Mouse (Mus musculus) limb, embryonic 10.5 days (tissue): ENCODE data around the gene Fam133b. TPM values are rescaled to one million over a fixed set of nuclear protein-coding genes. Genes with fewer than 3 reads are reported as not detected.

Experiments
- DNase-seq: peaks from one replicate; pipeline ENCODE4 v3.0.0-alpha.2; 2017; ENCODE audit warnings: low spot score
- H3K27ac ChIP-seq: fragments of 300-500 bp; sonication (generic); 2 replicates; pipeline ENCODE4 v1.5.1; 2016; ENCODE audit warnings: mild to moderate bottlenecking
- H3K27me3 ChIP-seq: fragments of 300-500 bp; sonication (generic); 2 replicates; pipeline ENCODE4 v1.6.1; 2016; ENCODE audit warnings: low read depth, mild to moderate bottlenecking; ENCODE audit not compliant: poor library complexity, severe bottlenecking
- H3K36me3 ChIP-seq: fragments of 300-500 bp; sonication (generic); 2 replicates; pipeline ENCODE4 v1.6.1; 2016; ENCODE audit warnings: mild to moderate bottlenecking, moderate library complexity
- H3K4me1 ChIP-seq: fragments of 300-500 bp; sonication (generic); 2 replicates; pipeline ENCODE4 v1.6.1; 2016
- H3K4me3 ChIP-seq: fragments of 300-500 bp; sonication (generic); 2 replicates; pipeline ENCODE4 v1.5.1; 2016; ENCODE audit warnings: mild to moderate bottlenecking, moderate library complexity
- H3K9me3 ChIP-seq: fragments of 300-500 bp; sonication (generic); replicated peaks from 2 replicates; pipeline ENCODE4 v1.6.1; 2016; ENCODE audit warnings: mild to moderate bottlenecking
- WGBS: fragments of 180-500 bp; shearing (Covaris S2); methylation state at CpG from one replicate; pipeline ENCODE4 v1.1.7; 2016; 5-methylcytosine and 5-hydroxymethylcytosine counted together
- polyA plus RNA-seq: library from polyadenylated mRNA; unstranded; fragments of >200 nt; fragmentation: Nextera tagmentation; extraction: Ambion mirVana; gene quantifications from 2 replicates; pipeline ENCODE4 v1.2.1, GENCODE M21; 2016

The Fam133b gene
- polyA plus RNA-seq, 1 experiment from 2014 or later: 32.3 TPM

GRCm38 (mm10) chr5:3508480-3509381 lies 34.9 kb upstream of the Fam133b start:
- peaks cover 14% of the 10 kb centered on the region; the same call in 1 of the 2 replicates for H3K4me1 ChIP-seq
- H3K9me3 ChIP-seq: no peaks in the 10 kb centered on the region
- no peaks in the 10 kb centered on the region for H3K27me3 ChIP-seq
- H3K4me3 ChIP-seq: no peak overlapping the region
- peaks cover 3% of the 10 kb centered on the region; the same call in 1 of the 2 replicates for H3K36me3 ChIP-seq
- no peak overlapping the region for H3K27ac ChIP-seq
- DNase-seq: no peak
- WGBS: 83% methylated on average over 6 of the region's 7 CpGs

GRCm38 (mm10) chr5:3509503-3509902 lies 34.1 kb upstream of the Fam133b start:
- Histone ChIP-seq H3K4me3 (no peak overlapping the region), H3K27ac (no peak overlapping the region), H3K9me3 (no peaks in the 10 kb centered on the region), H3K27me3 (no peaks in the 10 kb centered on the region), H3K4me1 (peaks cover 12% of the 10 kb centered on the region; the same call in 1 of the 2 replicates), H3K36me3 (peaks cover 3% of the 10 kb centered on the region; the same call in 1 of the 2 replicates)
- whole genome bisulfite sequencing: 90% methylated on average over 3 of the region's 3 CpGs
- no peak for DNase-seq

DNA sequence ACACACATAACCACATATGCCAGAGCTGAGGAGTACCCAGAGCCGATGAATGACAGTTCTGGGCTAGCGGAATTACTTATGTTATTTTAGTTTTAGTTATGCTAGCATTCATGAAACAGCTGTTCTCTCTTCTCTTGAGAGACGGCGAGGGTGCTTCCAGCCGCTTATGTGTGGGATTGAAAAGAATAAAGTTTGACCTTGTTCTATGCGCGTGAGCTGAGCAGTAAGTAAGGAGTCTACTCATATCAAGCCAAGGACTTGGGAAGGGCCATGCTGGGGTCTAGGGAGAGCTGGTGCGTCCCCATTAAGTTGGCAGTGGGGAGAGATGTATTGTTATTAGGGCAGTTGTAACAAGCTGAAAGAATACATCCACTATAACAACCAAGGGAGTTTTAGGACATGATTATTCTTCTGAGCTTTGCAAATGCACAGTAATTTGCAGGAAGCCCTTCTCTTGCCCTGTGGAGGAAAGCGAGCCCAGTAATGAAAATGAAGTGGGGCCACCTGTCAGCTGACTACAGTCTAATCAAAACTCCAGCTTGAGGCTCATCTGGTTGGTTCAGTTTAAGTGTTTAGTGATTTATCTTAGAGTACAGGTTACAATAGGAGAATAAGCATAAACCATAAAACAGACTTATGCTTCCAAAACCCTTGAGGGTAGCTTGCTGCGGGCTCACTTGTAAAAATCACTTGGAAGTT lies 32.4 kb upstream of the Fam133b start:
- Histone ChIP-seq H3K4me1 (peaks cover 10% of the 10 kb centered on the region; the same call in 1 of the 2 replicates), H3K4me3 (no peak overlapping the region), H3K27me3 (no peaks in the 10 kb centered on the region), H3K27ac (no peak overlapping the region), H3K9me3 (no peaks in the 10 kb centered on the region), H3K36me3 (peaks cover 3% of the 10 kb centered on the region; the same call in 1 of the 2 replicates)
- no peak for DNase-seq
- WGBS: 89% methylated on average over 10 of the region's 10 CpGs

DNA sequence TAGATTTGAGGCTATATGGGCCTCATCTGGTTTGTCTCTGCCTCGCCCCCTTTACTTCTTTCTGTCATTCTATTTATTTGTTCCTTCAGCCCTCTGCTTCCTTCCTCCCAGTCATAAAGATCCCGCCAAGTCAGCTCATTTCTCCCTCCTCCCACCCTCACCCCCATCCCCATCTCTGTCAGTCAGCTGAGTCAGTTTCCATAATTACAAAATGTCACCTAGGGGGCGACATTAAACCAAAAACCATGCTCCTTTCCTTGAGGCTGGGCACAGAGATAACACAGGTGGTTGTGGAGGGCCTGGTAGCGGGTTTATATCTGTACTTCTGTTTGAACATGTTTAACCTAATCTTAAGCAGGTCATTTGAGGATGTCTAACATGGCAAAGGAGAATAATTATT lies 31.0 kb upstream of the Fam133b start:
- Histone ChIP-seq H3K4me3 (no peak overlapping the region), H3K4me1 (peaks cover 10% of the 10 kb centered on the region; the same call in 1 of the 2 replicates), H3K27ac (no peak overlapping the region), H3K36me3 (no peaks in the 10 kb centered on the region), H3K27me3 (no peaks in the 10 kb centered on the region), H3K9me3 (no peaks in the 10 kb centered on the region)
- WGBS: 52% methylated on average over 4 of the region's 4 CpGs
- DNase-seq: no peak

DNA sequence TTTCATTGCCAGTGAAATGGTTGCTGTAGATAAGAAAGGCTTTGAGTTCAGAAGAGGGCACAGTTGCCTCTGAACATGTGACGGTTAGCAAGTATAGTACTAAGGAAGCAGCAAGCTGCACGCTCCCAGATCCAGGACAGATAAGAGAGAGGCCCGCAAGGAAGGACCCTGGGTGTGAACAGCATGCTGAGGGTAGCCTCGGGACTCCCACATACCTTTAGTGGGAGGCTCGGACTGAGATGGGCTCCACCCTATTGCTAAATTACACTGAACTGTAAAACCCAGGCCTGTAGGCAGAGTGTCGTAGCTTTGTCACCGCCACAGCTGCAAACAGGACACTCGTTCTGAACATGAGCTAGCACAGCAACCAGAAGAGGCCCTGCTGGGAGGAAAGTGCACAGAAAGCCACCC lies 28.7 kb upstream of the Fam133b start:
- WGBS: 65% methylated on average over 8 of the region's 8 CpGs
- no peak overlapping the region for H3K27ac ChIP-seq
- no peaks in the 10 kb centered on the region for H3K9me3 ChIP-seq
- H3K36me3 ChIP-seq: peaks cover 13% of the 10 kb centered on the region
- no peaks in the 10 kb centered on the region for H3K27me3 ChIP-seq
- peaks cover 10% of the 10 kb centered on the region; the same call in 1 of the 2 replicates for H3K4me1 ChIP-seq
- DNase-seq: no peak
- H3K4me3 ChIP-seq: no peak overlapping the region

GRCm38 (mm10) chr5:3515477-3515876 lies 28.2 kb upstream of the Fam133b start:
- Histone ChIP-seq H3K4me3 (no peak overlapping the region), H3K27ac (no peak overlapping the region), H3K27me3 (no peaks in the 10 kb centered on the region), H3K9me3 (no peaks in the 10 kb centered on the region), H3K4me1 (peaks cover 10% of the 10 kb centered on the region; the same call in 1 of the 2 replicates), H3K36me3 (peaks cover 18% of the 10 kb centered on the region)
- WGBS: 90% methylated on average over 9 of the region's 9 CpGs
- no peak for DNase-seq

DNA sequence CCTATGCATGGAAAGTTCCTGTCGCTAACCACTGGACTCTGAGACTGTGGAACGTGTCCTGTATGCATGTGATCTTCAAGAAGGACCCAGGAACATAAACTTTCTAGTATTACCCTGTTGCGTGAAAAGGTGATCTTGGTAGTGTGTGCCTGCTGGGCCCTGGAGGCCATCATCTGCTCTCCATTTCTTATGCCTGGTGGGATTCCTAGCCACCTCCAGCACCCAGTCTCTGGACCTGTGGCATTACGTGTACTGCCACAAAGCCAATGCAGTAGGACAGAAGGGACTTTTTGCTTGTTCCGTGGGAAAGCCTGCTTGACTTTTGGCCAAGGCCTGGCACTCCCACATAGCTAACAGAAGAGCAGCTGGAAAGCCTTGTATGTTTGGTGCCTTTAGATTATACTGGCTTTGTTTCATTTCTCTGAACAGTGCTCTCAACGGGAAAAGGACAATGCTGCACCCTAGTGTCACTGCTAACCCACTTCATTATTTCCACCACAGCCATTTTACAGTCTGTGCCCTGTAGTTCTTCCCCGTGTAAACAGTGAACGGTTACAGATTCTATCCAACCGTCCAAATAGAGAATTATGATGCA lies 27.1 kb upstream of the Fam133b start:
- Histone ChIP-seq H3K9me3 (no peaks in the 10 kb centered on the region), H3K27me3 (no peaks in the 10 kb centered on the region), H3K27ac (no peak overlapping the region), H3K4me1 (peaks cover 1% of the 10 kb centered on the region; the same call in 1 of the 2 replicates), H3K4me3 (no peak overlapping the region), H3K36me3 (peaks cover 29% of the 10 kb centered on the region)
- 79% methylated on average over 9 of the region's 9 CpGs for WGBS
- DNase-seq: no peak

DNA sequence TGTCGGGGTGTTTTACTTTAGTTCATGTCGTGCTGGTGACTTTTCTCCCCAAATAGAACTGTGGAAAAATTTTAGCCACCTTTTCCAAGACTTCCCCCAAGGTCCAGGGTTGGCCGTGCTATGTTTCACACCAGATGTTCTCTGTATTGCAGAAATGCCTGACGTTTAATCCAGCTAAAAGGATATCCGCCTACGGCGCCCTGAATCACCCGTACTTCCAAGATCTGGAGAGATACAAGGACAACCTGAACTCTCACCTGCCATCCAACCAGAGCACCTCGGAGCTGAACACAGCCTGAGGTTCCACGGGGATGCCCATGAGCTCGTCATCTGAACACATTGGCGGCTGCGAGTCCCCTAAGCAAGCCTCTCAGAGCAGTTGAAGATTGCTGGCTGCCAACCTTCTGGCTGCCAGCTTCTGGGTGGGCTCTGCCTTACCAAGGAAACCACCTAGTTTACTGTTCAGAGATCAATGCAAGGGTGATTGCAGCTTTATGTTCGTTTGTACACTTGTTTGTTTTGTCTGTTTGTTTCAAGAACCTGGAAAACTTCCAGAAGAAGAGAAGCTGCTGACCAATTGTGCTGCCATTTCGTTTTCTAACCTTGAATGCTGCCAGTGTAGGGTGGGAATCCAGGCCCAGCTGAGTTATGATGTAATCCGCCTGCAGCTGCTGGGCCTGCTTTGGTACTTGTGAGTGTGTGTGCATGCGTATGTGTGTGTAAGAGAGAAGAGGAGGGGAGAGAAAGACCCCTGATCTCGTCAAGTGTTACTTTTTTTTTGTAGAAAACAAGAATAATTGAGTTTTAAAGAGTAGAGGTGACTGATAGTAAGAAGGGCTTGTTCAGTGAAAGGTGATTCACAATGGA lies 22.9 kb upstream of the Fam133b start:
- Histone ChIP-seq H3K9me3 (no peaks in the 10 kb centered on the region), H3K27ac (no peak overlapping the region), H3K4me3 (no peak overlapping the region), H3K27me3 (no peaks in the 10 kb centered on the region), H3K4me1 (no peaks in the 10 kb centered on the region), H3K36me3 (peaks cover 48% of the 10 kb centered on the region)
- WGBS: 89% methylated on average over 18 of the region's 18 CpGs
- DNase-seq: no peak

DNA sequence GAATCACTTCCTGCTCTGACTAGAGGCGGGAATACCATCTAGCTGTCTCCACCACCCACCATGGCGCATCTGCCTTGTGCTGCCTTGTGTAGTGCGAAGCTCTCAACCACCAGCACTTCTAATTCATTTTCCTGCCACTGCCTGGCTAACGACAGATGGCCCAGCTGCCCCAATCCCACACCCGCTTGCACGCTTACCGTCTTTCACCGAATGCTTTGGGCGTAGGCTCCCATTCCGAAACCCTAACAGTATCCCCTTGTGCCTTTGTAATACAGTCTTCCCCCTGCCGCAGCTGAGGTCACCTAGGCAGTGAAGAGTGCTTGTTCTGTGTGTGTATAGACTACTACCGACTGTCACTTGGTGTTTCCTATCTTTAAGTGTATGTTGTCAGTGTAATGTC lies 21.9 kb upstream of the Fam133b start:
- no peaks in the 10 kb centered on the region for H3K27me3 ChIP-seq
- H3K4me3 ChIP-seq: no peak overlapping the region
- no peak overlapping the region for H3K27ac ChIP-seq
- WGBS: 93% methylated on average over 12 of the region's 12 CpGs
- no peak for DNase-seq
- peaks cover 48% of the 10 kb centered on the region for H3K36me3 ChIP-seq
- no peaks in the 10 kb centered on the region for H3K9me3 ChIP-seq
- H3K4me1 ChIP-seq: no peaks in the 10 kb centered on the region

- H3K27me3 ChIP-seq: no peaks in the 10 kb centered on the region
- H3K4me1 ChIP-seq: peaks cover 5% of the 10 kb centered on the region; the same call in 1 of the 2 replicates
- 91% methylated on average over 10 of the region's 10 CpGs for WGBS
- no peaks in the 10 kb centered on the region for H3K9me3 ChIP-seq
- no peak for DNase-seq
- H3K27ac ChIP-seq: no peak overlapping the region
- H3K36me3 ChIP-seq: peaks cover 48% of the 10 kb centered on the region
- no peak overlapping the region for H3K4me3 ChIP-seq
These were observed 20.8 kb upstream of the Fam133b start for GRCm38 (mm10) chr5:3522826-3523225.

DNA sequence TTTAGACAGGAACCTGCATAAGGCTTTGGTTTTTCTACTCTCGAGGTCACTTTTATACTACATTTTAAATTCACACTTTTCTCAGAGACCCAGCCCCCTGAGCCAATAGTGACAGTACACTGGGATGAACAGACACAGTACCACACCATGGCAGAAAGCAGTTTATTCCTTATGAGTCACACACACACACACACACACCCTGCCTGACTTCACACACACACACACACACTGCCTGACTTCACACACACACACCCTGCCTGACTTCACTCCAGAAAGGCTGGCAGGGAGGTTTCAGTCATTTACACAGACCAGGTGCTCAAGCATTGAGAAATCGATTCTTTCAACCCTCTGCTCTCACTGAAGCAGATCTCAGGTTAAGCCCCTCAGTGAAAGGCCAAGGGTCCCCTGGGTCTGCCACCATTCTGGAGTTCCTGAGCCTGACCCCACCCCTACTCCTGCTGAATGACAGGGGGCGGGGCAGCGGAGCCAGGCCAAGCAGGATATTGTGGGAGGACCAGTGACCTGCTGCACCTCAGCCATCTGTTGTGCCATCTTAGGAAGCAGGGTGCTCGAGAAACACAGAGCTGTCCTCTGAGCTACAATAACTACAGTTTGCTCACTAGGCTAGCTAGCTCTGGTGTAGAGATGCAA lies 16.5 kb upstream of the Fam133b start:
- Histone ChIP-seq H3K9me3 (no peaks in the 10 kb centered on the region), H3K4me1 (peaks cover 7% of the 10 kb centered on the region; the same call in 1 of the 2 replicates), H3K27me3 (no peaks in the 10 kb centered on the region), H3K36me3 (peaks cover 15% of the 10 kb centered on the region), H3K4me3 (no peak overlapping the region), H3K27ac (no peak overlapping the region)
- WGBS: 40% methylated on average over 5 of the region's 5 CpGs
- no peak for DNase-seq
